Mouse (Mus musculus) hindbrain, embryonic 12.5 days (tissue): ENCODE measurements around the gene Myoc. TPM values are rescaled to one million over a fixed set of nuclear protein-coding genes. Genes with fewer than 3 reads are reported as not detected.
A peak's percentile ranks its signal among the peaks of the same experiment; 100 is the strongest.
"Not testable (repeated sequence)": the region's sequence is repeated elsewhere in the genome, so short reads cannot be mapped to it uniquely, and the experiment has no call there.

Source experiments
- ATAC-seq: fragments of 200-750 bp; cut with Nextera tagmentation; 2 replicates; pipeline ENCODE4 v1.8.0; 2017; ENCODE audit warnings: moderate TSS enrichment; ENCODE audit not compliant: low FRiP score
- H3K27ac ChIP-seq: fragments of 300-500 bp; sonication (generic); 2 replicates; pipeline ENCODE4 v1.5.1; 2016; ENCODE audit warnings: mild to moderate bottlenecking
- H3K27me3 ChIP-seq: fragments of 300-500 bp; sonication (generic); 2 replicates; pipeline ENCODE4 v1.6.1; 2016; ENCODE audit warnings: mild to moderate bottlenecking
- H3K36me3 ChIP-seq: fragments of 300-500 bp; sonication (generic); 2 replicates; pipeline ENCODE4 v1.6.1; 2016; ENCODE audit warnings: mild to moderate bottlenecking
- H3K4me1 ChIP-seq: fragments of 300-500 bp; sonication (generic); 2 replicates; pipeline ENCODE4 v1.6.1; 2016
- H3K4me2 ChIP-seq: fragments of 300-500 bp; sonication (generic); replicated peaks from 2 replicates; pipeline ENCODE4 v1.6.1; 2016; ENCODE audit warnings: mild to moderate bottlenecking
- H3K4me3 ChIP-seq: fragments of 300-500 bp; sonication (generic); 2 replicates; pipeline ENCODE4 v1.5.1; 2016; ENCODE audit warnings: mild to moderate bottlenecking
- H3K9ac ChIP-seq: fragments of 300-500 bp; sonication (generic); 2 replicates; pipeline ENCODE4 v1.6.1; 2016; ENCODE audit warnings: mild to moderate bottlenecking, moderate library complexity
- H3K9me3 ChIP-seq: fragments of 300-500 bp; sonication (generic); replicated peaks from 2 replicates; pipeline ENCODE4 v1.6.1; 2016; ENCODE audit warnings: mild to moderate bottlenecking
- WGBS: fragments of 180-500 bp; shearing (Covaris S2); methylation state at CpG from one replicate; pipeline ENCODE4 v1.1.7; 2016; 5-methylcytosine and 5-hydroxymethylcytosine counted together
- polyA plus RNA-seq: library from polyadenylated mRNA; unstranded; fragments of >200 nt; fragmentation: Nextera tagmentation; extraction: Ambion mirVana; gene quantifications from 2 replicates; pipeline ENCODE4 v1.2.1, GENCODE M21; 2016

The Myoc gene
- polyA plus RNA-seq, 1 experiment from 2014 or later = not detected

DNA sequence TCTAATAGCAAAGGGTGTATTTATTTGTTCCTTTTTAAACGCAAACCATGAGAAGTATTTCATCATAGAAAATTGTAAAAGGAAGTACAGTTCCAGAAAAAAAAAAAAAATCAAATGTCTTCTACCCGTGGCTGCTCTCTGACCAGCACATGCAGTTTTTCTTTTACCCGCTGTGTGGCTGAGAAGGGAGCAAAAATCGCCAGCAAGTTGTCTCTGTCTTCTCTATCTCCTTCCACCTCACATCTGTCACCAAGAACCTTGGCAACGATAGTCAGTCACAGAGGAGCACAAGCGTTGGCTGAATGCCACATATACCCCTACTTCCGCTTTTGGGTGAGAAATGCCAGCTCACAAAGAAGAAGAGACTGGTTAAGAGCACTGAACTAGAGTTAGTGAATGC lies 13.7 kb upstream of the Myoc start:
- ATAC-seq = no peak
- Histone ChIP-seq H3K4me2 (no peak overlapping the region), H3K4me1 (peaks cover 3% of the 10 kb centered on the region), H3K27ac (no peak overlapping the region), H3K4me3 (no peak overlapping the region), H3K36me3 (no peaks in the 10 kb centered on the region), H3K27me3 (no peaks in the 10 kb centered on the region), H3K9ac (no peak overlapping the region), H3K9me3 (no peaks in the 10 kb centered on the region)
- 68% methylated on average over 7 of the region's 7 CpGs for WGBS

GRCm38 (mm10) chr1:162627821-162628220 lies 11.1 kb upstream of the Myoc start:
- not testable (repeated sequence) for H3K4me2 ChIP-seq, H3K9ac ChIP-seq, H3K36me3 ChIP-seq, H3K27ac ChIP-seq, H3K9me3 ChIP-seq, H3K4me1 ChIP-seq, ATAC-seq, H3K27me3 ChIP-seq, H3K4me3 ChIP-seq
- 93% methylated on average over 4 of the region's 4 CpGs for WGBS

DNA sequence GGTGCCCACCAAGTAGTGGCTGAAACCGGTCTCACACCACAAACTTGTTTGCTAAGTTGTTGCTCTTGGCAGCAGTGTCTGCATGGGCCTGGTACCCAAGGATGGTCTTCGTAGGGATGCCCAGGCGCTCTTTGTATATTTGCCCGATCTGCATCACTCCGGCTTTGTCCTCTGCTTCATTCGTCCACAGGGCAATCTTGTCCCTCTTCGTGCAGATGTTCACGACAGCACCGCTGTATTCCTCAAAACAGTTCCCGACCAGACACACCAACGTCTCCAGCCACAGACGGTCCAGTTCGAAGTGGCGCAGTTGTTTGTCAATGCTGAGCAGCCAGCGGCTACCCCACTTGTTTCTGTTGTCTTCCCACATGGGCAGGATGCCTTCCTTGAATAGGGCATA lies 10.6 kb upstream of the Myoc start:
- H3K27ac ChIP-seq, ATAC-seq, H3K4me2 ChIP-seq, H3K9ac ChIP-seq, H3K27me3 ChIP-seq, H3K9me3 ChIP-seq, H3K4me1 ChIP-seq, H3K36me3 ChIP-seq, H3K4me3 ChIP-seq: not testable (repeated sequence)
- WGBS = 94% methylated on average over 15 of the region's 15 CpGs

DNA sequence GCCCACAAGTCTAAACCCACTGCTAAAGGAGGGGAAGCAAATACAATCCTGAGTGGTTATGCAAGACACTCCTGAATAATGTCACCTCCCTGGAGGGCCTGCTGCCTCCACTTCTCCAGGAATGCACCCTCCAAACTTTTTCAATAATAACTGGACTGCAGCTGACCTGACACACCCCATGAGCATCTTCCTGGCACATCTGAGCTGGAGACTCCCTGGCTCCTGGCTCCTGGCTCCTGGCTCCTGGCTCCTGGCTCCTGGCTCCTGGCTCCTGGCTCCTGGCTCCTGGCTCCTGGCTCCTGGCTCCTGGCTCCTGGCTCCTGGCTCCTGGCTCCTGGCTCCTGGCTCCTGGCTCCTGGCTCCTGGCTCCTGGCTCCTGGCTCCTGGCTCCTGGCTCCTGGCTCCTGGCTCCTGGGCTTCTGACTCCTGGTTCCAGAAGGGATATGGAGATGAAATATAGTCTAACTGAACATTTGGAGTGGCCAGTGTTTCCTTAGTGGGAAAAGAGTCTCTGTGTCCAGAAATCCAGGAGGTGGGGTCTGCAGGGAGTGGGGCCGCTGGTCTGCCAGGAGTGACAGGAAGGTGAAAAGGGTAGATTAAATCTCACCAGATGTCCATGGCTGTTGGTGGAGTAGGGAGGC lies 3.5 kb upstream of the Myoc start:
- H3K4me1 ChIP-seq, H3K9me3 ChIP-seq, ATAC-seq, H3K4me3 ChIP-seq, H3K9ac ChIP-seq, H3K27ac ChIP-seq, H3K36me3 ChIP-seq, H3K4me2 ChIP-seq, H3K27me3 ChIP-seq: not testable (repeated sequence)
- 67% methylated on average over 1 of the region's 1 CpGs for WGBS

DNA sequence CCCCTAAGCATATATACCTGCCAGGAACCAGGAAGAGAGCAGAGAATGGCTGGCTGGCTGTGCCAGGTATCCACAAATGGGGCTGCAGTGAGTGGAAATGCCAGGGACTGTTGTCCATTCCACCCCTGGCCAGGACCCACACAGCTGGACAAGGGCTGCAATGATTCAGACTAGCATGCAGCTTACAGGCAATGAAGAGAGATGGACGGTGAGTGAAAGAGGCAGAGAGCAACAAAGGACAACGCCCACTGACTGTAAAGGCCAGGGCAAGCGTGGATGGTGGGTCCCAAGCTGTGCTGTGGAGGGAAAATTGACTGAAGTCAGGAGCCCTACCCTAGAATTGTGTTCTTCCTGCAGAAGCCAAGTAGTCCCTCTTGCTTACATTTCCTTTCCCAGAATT lies 2.4 kb upstream of the Myoc start:
- Histone ChIP-seq H3K4me2 (no peak overlapping the region), H3K27ac (no peak overlapping the region), H3K36me3 (no peaks in the 10 kb centered on the region), H3K4me1 (no peaks in the 10 kb centered on the region), H3K27me3 (no peaks in the 10 kb centered on the region), H3K4me3 (no peak overlapping the region), H3K9ac (no peak overlapping the region), H3K9me3 (no peaks in the 10 kb centered on the region)
- WGBS = 65% methylated on average over 3 of the region's 3 CpGs
- ATAC-seq = no peak

GRCm38 (mm10) chr1:162638535-162638934 lies 420 bp upstream of the Myoc start:
- Histone ChIP-seq H3K27me3 (no peaks in the 10 kb centered on the region), H3K4me2 (no peak overlapping the region), H3K9me3 (no peaks in the 10 kb centered on the region), H3K9ac (no peak overlapping the region), H3K4me1 (0 out of 2 replicates have a peak, but pooled peaks cover 2% of the 10 kb centered on the region), H3K36me3 (no peaks in the 10 kb centered on the region), H3K4me3 (no peak overlapping the region), H3K27ac (no peak overlapping the region)
- no peak for ATAC-seq
- WGBS = 90% methylated on average over 4 of the region's 4 CpGs

DNA sequence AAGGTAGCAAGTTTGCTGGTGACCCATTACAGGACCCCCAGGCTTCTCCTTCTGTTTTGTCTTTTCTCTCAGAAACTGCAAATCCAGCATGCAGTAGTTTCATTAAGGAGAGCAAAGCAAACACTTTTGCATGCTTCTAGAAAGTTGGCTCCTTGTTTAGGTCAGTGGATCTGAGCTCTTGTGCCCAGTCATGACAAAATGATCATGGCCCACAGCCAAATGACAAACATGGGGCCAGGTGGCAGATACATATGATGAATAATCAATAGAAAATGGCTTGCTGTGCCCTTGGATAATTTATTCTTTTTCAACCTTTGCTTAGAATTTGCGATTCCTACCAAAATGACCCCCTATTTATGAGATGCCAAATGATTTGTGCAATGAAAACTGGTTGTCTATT lies 906 bp downstream of the Myoc start:
- 96% methylated on average over 1 of the region's 1 CpGs for WGBS
- Histone ChIP-seq H3K9me3 (no peaks in the 10 kb centered on the region), H3K36me3 (no peaks in the 10 kb centered on the region), H3K27me3 (no peaks in the 10 kb centered on the region), H3K4me3 (no peak overlapping the region), H3K27ac (no peak overlapping the region), H3K4me1 (0 out of 2 replicates have a peak, but pooled peaks cover 2% of the 10 kb centered on the region), H3K4me2 (no peak overlapping the region), H3K9ac (no peak overlapping the region)
- no peak for ATAC-seq

GRCm38 (mm10) chr1:162642591-162642990 lies 3.6 kb downstream of the Myoc start:
- H3K4me2 ChIP-seq = no peak overlapping the region
- H3K36me3 ChIP-seq = no peaks in the 10 kb centered on the region
- H3K9me3 ChIP-seq = no peaks in the 10 kb centered on the region
- no peak overlapping the region for H3K27ac ChIP-seq
- H3K4me3 ChIP-seq = no peak overlapping the region
- ATAC-seq = 0 out of 2 replicates have a peak, but pooled peaks have one; percentile 4
- no peak overlapping the region for H3K9ac ChIP-seq
- no peaks in the 10 kb centered on the region for H3K27me3 ChIP-seq
- H3K4me1 ChIP-seq = 0 out of 2 replicates have a peak, but pooled peaks cover 2% of the 10 kb centered on the region
- 82% methylated on average over 3 of the region's 3 CpGs for WGBS

DNA sequence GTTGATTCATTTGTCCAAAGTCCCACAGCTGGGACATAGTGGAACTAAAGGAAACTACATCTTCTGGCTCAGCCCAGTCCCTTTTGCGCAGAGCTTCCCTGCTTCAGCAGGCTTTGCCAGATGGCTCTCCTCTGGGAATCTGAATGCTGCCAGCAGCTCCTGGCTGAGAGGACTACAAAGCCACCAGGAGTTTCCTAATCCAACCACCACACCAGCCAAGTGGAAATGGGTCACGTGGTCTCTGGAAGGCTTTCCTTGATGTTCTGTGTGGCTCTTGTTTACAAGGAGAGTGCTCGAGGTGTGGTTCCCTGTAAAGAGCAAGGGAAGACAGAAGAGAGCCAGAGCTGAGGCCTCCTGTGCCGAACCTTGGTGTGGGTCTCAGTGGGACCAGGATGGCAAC lies 4.8 kb downstream of the Myoc start:
- Histone ChIP-seq H3K4me3 (no peak overlapping the region), H3K4me1 (0 out of 2 replicates have a peak, but pooled peaks cover 2% of the 10 kb centered on the region), H3K4me2 (no peak overlapping the region), H3K9me3 (no peaks in the 10 kb centered on the region), H3K27me3 (no peaks in the 10 kb centered on the region), H3K9ac (no peak overlapping the region), H3K36me3 (no peaks in the 10 kb centered on the region), H3K27ac (no peak overlapping the region)
- no peak for ATAC-seq
- WGBS = 55% methylated on average over 4 of the region's 4 CpGs

GRCm38 (mm10) chr1:162646083-162646686 lies 7.2 kb downstream of the Myoc start:
- H3K9me3 ChIP-seq = no peaks in the 10 kb centered on the region
- no peak overlapping the region for H3K4me3 ChIP-seq
- no peak overlapping the region for H3K27ac ChIP-seq
- H3K4me1 ChIP-seq = 0 out of 2 replicates have a peak, but pooled peaks cover 2% of the 10 kb centered on the region
- no peaks in the 10 kb centered on the region for H3K36me3 ChIP-seq
- WGBS = 77% methylated on average over 10 of the region's 10 CpGs
- no peak overlapping the region for H3K4me2 ChIP-seq
- ATAC-seq = no peak
- H3K27me3 ChIP-seq = no peaks in the 10 kb centered on the region
- no peak overlapping the region for H3K9ac ChIP-seq

- no peak overlapping the region for H3K4me3 ChIP-seq
- H3K27me3 ChIP-seq = no peaks in the 10 kb centered on the region
- no peak overlapping the region for H3K27ac ChIP-seq
- ATAC-seq = no peak
- WGBS = 93% methylated on average over 14 of the region's 14 CpGs
- H3K9ac ChIP-seq = no peak overlapping the region
- H3K36me3 ChIP-seq = no peaks in the 10 kb centered on the region
- H3K9me3 ChIP-seq = no peaks in the 10 kb centered on the region
- no peak overlapping the region for H3K4me2 ChIP-seq
- no peaks in the 10 kb centered on the region for H3K4me1 ChIP-seq
Measured at GRCm38 (mm10) chr1:162648416-162648815, 9.5 kb downstream of the Myoc start.

GRCm38 (mm10) chr1:162658119-162658518 lies 19.2 kb downstream of the Myoc start, which contains the start of gene Myocos:
Gene Myocos (minus strand): TSS chr1:162658219.
- no peak for ATAC-seq
- no peak within 1 kb of the TSS for H3K4me3 ChIP-seq
- WGBS = 91% methylated on average over 7 of the region's 7 CpGs

GRCm38 (mm10) chr1:162660276-162660860 lies 21.4 kb downstream of the Myoc start:
- WGBS = 90% methylated on average over 11 of the region's 11 CpGs
- ATAC-seq = no peak
- Histone ChIP-seq H3K4me2 (no peak overlapping the region), H3K9ac (no peak overlapping the region), H3K9me3 (no peaks in the 10 kb centered on the region), H3K4me3 (no peak overlapping the region), H3K4me1 (0 out of 2 replicates have a peak, but pooled peaks cover 4% of the 10 kb centered on the region), H3K36me3 (no peaks in the 10 kb centered on the region), H3K27ac (no peak overlapping the region), H3K27me3 (no peaks in the 10 kb centered on the region)

More at GRCm38 (mm10) chr1:162658119-162658518, 19.2 kb downstream of the Myoc start, which contains the start of gene Myocos:
- no peaks in the 10 kb centered on the region for H3K9me3 ChIP-seq
- H3K9ac ChIP-seq = no peak within 1 kb of the TSS
- H3K27ac ChIP-seq = no peak within 1 kb of the TSS
- no peak within 1 kb of the TSS for H3K4me2 ChIP-seq
- H3K36me3 ChIP-seq = no peaks in the 10 kb centered on the region
- no peaks in the 10 kb centered on the region for H3K27me3 ChIP-seq
- H3K4me1 ChIP-seq = no peaks in the 10 kb centered on the region
